Mouse (Mus musculus) adrenal gland (tissue): ENCODE measurements at regions not wholly inside any gene's neighbourhood (a gene's known extent, or its start where the extent isn't known, plus 50 kb on each side); places are given as distances from the start of the nearest gene placed in this dataset.

Source experiments
- intact Hi-C: fragments of 180-260 bp; cut with DNase I; formaldehyde crosslinking; loops from one replicate; pipeline ENCODE4 v1.15.1; 2025

DNA sequence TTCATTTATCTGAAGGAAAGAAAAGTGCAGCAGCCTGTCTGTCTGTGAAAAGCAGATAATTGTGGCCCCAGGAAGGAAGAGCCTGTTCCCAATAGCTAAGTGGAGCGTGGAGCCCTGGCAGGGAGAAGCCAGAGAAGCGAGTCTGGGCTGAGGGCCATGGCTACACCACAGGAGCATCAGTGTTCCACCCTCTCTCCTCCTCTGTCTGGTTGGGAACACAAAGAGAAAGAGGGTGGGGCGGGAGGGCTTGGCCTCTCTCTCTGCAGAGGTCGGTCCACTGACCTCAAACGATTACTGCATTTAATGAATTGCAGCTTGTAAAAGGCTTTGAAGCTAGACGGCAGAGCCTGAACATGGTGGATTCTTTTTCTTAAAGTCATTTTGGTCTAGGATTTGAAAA lies 329.0 kb downstream of the Pik3r1 start:
- intact Hi-C loops: no loop called here

DNA sequence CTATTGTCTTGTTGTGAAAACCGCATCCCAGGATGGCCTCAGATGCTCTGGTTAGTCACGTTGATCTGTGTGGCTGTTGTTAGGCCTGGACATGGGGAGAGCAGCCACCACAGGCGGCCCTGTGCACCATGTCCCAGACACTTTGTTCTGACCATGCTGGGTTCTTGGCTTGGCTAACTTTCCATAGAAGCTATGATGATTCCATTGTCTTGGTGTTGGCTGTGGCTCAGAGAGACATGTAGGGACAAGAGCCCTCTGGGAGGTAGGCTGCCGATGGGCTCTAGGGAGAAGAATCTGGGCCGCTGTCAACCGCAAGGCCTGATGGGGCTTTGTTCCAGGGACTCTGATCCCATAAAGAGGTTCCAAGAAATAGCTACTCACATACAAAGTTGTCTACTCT lies 334.9 kb downstream of the Pik3r1 start:
- intact Hi-C loops: no loop called here

DNA sequence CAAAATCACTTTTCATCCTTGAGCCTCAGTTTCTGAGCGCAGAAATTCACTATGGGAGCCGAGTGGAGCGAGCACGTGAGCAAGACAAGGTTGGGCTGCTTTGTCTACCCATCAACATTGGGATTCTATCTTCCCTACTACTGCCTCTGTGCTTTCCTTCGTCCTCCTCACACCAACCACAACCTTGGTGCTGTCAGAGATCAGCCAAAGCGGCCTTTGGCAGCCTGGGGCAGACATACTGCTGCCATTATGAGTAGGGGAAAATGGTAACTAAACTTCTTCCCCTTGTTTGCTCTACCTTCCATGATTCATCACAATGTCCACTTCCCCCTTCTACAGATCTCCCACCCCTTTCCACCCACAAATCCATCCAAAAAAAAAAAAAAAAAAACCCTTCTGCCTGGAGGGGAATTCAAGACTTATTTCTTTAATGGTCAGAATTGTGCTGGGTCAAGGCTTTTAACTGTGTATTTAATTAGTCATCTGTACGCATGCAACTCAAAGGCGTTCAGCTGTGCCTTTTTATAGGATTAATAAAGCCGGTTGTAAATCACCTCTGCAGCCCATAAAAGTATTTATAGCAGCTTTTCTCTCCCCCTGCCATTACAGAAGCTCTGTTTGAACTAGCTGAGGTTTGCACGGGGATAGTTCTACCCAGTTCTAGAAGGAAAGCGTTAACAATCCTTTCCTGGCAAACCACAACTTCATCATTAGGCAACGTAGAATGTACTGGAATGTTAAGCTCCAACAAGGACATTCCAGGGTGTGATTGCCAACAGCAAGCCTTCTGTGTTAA lies 340.4 kb downstream of the Pik3r1 start:
- intact Hi-C loops: no loop called here

DNA sequence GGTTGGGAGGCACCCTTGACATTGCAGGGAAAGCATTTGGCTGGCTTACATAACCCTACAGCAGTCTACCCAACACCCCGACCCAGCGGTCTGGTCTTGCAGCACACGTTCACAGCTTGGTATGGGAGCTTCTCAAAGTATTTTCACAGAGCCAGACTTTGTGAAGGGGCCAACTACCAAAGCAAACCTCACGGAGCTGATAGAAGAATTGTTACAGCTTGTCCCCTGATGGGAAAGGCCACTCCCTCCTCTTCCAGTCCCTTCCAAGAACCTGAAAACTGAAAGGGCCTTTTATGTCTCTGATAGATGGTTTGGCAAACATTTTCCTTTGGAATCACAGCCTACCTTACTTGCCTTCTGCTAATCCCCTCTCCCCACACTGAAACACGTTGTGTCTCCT lies 341.6 kb downstream of the Pik3r1 start:
- intact Hi-C loops: no loop called here

DNA sequence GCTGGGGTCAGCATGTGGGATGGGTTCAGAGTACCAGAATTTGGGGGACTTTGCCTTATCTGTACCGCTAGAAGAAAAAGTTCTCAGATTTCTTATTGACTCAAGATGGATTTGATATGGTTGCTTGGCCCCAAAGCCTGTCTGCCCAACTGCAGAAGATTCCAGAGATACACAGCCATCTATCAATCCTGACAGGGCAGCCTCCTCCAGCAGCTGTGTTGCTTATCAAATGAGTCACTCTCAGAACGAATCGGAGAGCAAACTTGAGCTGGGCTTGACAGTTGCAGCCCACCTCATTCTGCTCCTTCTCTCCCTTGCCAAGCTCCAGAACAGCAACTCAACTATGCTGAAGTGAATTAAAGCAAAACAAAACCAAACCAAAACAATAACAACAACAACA lies 345.9 kb downstream of the Pik3r1 start:
- intact Hi-C loops: no loop called here

DNA sequence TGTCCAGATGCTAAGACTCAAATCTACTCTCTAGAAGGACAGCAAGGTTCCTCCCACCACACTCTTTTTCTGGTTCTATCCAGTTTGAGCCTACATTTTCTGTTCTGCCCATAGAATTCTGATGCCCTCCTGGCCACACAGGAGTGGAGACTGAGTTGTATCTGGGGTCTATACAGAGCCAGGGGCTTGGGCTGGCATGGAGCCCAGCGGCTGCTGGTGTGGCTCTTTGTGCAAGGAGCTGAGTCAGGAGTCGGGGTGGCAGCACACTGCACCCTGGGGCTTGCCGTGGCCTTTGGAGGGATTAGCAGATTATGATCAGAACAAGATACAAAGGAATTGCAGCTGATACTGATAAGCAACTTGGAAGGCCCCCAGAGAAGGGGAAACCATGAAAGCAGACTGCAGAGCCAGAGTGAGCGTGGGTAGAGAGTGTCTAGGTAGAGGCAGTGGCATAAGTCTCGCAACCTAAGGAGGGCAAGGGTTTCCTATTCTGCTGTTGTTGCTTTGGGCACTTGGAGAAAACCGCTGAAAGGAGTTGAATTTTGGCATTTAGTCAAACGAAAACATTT lies 348.5 kb downstream of the Pik3r1 start:
- intact Hi-C loops: no loop called here

DNA sequence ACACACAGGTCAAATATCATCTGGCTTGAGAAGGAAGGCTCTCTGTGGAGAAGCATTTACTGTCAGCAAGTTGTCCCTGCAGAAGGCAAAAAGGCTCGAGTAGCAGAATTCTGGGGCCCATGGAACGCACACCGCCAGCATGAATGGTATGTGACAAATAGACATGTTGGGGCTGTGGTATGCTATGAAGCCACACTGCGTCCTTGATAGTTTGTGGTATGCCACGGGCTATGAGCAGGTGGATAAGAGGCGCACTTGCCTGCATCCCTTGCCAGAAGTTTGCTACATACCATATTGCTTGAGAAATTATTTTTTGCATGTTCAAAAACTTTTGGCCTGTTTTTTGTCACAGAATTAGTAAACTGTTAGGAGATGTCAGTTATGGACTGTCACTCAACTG lies 349.7 kb downstream of the Pik3r1 start:
- intact Hi-C loops: no loop called here

DNA sequence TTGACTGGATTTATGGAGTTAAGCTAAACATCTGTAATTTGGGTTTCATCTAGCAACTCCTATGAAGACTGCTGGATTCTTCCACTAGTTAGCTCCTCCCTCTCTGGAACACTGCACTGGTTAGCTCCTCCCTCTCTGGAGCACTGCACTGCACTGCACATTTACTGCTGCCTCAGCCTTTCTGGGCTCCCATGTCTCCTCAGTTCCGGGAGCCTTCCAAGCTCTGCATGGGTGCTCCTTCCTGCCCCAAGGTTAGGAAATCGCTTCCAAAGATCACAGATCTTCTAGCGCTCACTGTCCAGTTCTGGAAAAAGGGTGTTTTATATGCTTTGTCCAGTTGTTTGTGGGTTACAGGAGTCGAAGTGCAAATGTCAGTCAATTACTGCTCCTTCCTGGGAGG lies 359.1 kb downstream of the Pik3r1 start:
- intact Hi-C loops: no loop called here

DNA sequence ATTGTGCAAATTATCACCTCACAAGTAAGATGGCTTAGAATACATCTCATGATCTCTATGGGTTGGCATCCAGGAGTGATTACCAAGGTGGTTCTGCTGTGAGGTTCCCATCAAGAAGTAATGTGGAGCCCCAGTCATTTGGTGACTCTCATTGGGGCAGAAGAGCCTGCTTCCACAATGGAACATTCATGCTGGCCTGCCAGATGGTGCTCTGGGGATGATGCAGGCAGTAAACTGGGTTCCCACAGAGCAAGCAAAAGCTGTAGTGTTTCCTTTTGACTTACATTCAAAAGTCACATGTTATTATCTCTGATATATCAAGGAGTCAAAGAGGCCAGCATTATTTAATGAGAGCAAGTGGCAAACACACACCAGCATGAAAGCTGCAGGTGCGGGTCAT lies 360.4 kb downstream of the Pik3r1 start:
- intact Hi-C loops: no loop called here

DNA sequence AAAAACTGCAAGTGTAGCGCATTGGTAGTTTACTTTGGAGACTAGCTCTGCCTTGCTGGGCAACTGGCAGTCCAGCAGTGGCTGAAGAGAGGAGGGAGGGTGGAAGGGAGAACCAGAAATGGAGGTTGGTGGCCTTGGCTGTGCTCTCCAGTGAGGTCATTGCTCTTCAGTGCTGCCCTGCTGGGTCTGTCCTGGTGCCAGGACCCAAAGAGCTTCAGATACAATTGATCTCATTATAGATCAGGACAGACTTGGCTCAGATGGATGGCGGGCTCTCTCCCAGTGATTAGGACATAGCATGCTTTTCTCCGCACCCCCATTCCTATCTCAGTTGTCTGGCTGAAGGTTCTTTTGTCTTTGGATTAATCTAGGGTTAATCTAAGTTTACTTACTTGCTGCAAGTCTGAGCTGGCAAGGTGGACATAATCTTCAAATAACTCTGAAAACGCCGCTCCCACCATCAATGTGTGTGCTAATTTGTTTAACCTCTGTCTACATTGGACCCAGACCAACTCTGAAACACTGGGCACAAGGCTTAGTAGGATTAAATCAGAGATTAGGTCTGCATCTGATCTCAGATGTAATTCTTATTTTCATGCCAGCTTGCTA lies 394.3 kb downstream of the Pik3r1 start:
- intact Hi-C loops: no loop called here

DNA sequence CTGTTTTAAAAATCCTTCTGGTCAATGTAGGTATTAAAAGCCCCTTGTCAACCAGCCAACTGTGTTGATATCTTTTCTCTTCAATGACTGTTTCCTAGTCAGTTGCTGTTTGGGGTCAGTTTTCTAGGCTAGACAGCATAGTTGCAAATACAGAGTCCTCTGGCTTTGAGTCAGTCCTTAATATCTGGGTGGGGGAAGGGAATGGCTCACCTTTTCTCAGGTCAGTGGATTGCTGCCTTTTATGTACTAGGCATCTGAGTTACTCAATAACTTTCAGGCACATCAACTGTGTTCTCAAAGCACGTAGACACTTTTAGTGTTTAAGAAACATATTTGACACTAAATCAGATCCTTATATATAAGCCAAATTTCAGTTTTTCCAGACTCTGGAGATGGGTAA lies 396.1 kb downstream of the Pik3r1 start:
- intact Hi-C loops: no loop called here

DNA sequence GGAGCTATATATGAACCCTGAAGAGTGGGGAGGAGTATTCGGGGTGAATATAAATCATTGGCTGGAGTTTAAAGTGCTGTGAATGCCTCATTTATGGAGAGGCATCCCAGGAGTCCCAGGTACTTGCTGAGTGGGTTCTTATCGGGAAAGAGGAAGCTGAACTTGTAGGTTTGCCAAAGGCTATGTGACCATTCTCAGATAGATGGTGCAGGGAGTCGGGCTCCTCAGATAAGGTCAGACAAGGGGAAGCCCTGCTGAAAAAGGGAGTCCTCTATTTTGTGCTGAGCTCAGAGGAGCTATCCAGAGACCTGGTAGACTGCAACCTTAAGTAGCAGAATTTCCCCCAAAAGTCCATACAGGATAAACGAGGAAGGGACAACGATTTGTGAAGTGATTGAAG lies 399.8 kb downstream of the Pik3r1 start:
- intact Hi-C loops: no loop called here

DNA sequence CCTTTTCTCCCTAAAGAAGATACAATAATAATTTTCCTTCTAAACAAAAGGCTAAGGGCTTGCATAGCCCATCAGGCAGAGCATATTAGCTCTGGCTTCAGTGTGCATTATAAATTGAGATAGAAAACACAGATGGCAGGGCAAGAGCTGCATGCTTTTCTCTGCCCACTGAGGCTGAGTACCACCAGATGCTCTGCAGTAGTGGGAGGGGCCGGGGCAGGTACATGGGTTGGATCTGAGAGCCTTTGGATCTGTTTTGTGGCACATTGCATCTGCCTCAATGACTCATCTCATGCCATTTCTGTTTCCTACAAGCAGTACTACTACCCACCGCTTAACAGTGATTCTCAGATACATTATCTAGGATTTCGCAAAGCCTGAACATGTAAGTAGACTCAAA lies 412.7 kb downstream of the Pik3r1 start:
- intact Hi-C loops: no loop called here

DNA sequence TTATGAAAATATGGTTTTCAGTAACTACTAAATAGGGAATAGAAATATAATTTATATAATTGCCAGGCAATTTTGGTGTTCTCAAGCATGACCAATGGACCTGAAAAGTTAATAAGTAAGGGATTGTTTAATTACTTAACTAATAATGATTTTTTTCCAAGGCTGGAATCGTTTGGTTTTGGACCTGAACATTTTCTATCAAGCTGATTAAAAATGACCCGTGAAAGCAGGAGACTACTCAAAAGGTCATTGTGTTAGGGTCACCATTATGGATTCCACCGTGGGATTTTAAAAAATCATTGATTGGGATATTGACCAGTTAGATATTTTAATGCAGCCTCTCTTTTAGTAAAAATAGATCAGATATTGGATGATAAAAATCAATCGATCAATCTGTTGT lies 416.9 kb downstream of the Pik3r1 start:
- intact Hi-C loops: no loop called here

DNA sequence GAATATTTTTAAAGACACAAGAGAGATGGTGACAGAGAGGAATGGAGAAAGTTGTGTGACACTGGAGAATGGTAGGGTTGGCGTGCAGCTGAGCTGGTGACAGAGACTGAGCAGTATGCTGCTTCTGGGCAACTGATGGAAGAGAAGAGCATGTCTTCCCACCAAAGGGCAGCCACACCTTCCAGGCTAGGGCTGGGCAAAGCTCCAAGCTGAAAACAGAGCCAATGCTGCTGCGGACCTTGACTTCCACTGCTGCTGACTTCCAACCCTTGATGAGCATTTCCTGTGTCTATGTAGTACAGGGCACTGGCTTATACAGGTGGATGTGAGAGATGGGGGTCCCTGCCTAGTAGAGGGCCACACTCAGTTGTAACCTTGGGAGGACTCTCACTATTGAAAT lies 418.7 kb downstream of the Pik3r1 start:
- intact Hi-C loops: no loop called here

DNA sequence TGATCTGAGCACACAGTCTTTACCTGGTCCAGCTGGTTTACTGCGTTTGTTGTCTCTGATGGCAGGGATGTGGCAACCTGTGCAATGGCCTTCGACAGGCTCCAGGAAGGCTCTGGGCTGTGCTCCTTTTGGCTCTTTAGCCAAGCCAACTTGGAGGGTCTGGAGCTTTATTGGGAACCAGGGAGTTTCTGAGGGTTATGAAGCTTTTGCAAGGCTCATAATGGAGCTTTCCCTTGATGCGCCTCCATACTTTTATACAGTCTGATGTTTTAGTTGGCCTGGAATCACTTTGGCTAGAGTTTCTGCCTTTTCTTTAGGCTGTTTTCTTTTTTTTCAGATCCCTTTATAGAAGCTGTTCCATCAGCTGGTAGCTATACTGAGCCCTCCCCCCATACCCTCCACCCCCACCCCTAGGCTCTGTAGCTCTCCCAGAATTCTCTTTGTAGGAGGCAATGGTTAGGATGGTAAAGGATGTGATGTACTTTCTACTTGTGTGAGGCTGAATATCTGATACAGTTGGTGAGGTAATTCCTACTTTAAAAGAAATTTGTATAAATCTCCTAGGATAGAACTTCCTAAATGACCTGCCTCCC lies 429.6 kb downstream of the Pik3r1 start:
- intact Hi-C loops: no loop called here

DNA sequence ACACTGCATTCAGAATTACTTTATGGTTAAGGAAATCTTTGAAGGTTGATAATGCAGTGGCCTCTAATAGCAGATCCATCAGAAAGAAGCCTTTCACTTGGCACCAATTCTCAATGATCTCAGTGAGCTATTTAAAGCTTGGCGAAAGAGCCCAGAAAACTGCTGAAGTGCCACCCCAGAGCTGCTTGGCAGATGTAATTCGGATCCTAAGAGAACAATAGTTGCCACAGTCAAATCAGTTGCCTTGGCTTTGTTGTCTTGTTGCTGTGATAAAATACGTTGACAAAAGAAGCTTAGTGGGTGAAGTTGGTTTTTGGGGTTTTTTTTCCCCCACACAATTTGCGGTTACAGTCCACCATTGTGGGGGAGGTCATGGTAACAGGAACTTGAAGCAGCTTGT lies 449.4 kb downstream of the Pik3r1 start:
- intact Hi-C loops: no loop called here

DNA sequence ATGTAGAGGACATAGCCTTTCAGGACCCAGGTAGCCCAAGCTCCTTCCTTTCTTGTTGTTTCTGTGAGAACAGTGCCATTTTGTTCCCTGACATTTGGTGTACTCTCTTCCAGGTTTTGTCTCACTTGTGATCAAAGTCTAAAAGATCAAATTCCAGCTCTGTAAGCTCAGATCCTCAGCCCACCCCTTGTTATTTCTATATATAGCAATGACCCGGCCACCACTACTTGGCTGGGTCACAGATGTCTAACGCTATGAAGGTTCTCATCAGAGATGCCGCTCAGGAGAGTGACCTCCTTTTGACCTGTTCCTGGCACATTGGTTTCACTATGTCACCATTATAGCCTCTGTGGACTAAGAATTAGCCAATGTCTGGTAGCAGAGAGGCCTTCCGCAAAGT lies 451.7 kb downstream of the Pik3r1 start:
- intact Hi-C loops: no loop called here

DNA sequence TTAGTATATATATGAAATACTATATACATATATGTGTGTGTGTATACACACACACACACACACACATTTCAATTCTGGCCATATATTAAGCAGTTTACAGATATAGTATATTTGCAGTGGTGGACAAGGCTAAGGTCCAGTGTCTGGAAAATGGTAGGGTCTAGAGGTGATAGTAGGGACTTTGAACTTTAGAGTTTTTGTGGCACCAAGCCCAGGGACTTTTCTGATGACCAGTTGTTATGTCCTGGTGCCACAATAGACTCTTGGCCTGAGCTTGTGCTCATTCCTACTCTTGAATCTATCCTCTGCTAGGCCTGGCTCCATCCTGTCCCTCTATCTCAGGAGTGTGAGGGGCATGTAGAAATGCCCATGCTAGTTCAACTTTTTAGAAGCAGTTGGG lies 454.0 kb downstream of the Pik3r1 start:
- intact Hi-C loops: no loop called here

DNA sequence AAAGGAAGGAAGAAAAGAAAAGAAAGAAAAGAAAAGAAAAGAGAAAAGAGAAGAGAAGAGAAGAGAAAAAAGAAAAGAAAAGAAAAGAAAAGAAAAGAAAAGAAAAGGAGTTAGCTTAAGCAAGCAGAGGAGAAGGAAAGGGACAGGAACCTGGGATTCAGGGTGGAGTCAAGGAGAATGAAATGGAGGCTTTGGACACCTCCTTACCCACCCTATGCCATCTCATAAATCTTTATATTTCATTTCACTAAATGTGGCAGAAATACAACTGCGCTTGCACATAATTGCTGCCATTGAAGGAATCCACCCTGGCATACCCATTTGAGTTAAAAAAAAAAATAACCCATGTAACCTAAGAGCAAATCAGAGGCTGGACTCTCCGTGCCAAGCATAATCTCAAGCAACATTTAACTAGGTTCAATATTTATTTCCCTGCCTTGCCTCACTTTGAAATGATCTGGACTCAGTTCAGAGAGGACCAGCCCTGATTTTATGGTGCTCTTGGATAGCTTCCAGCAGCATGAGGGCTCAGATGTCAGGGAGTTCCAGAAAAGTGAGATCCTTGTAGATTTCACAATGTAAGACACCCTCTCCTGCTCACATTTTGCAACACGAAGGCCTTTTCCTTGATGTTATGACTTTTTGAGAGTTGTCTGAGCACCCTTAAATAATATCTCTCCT lies 456.2 kb downstream of the Pik3r1 start:
- intact Hi-C loops: no loop called here

DNA sequence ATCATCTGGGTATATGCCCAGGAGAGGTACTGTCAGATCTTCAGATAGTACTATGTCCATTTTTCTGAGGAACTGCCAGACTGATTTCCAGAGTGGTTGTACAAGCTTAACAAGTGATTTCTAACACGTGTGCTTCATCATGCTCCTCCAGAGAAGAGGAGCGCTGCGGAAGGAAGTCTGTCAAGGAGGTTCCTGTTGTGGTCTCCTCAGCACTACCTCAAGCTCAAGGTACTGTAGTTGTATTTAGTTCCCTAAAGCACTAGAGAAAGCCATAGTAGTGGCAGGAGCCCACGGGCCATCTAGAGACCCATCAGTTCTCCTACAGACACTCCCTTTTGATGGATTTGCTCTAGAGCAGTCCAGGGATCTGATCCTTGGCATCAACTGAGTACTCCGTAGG lies 459.3 kb downstream of the Pik3r1 start:
- intact Hi-C loops: no loop called here
